Mouse (Mus musculus): ENCODE data around the gene App. TPM values are rescaled to one million over a fixed set of nuclear protein-coding genes. Genes with fewer than 3 reads are reported as not detected.

The App gene
- polyA plus RNA-seq, 1 experiment: 207 TPM

DNA sequence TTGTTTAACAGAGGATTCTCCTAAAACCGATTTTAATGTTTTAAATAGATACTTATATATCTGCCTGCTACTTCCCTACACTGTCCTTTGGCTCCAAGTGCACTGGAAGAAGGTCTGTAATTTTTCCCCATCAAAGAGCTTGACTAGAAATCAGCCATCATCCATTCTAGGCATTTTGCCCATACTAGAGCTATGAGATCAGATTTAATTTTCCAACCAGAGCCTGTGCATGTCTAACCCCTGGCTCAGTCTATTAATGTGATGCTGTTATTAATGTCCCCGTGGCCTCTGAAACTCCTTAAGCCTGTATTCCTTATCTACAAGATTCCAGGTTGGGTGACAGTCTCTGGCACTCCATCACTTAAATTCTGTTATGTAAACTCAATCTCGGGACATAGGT lies 190.1 kb downstream of the App start:
- peaks cover 5% of the 10 kb centered on the region for H3K36me3 ChIP-seq (ENCODE audit: control insufficient read depth, insufficient read depth)
- H3ac ChIP-seq (ENCODE audit: control insufficient read depth, insufficient read length): no peak overlapping the region
- no peak overlapping the region for H3K4me2 ChIP-seq (ENCODE audit: low read depth)
- TF ChIP-seq TCF3 (IDR thresholded peaks at IDR 0.05; ENCODE audit: insufficient read length, low read depth) (no peak), USF1 (IDR thresholded peaks at IDR 0.05; ENCODE audit: low read depth) (no peak), E2F4 (IDR thresholded peaks at IDR 0.05; ENCODE audit: insufficient read depth) (no peak)
- H3K79me2 ChIP-seq (ENCODE audit: control insufficient read depth, insufficient read depth): no peaks in the 10 kb centered on the region
- H3K4me3 ChIP-seq: no peak overlapping the region
- H3K27me3 ChIP-seq (ENCODE audit: control insufficient read depth, insufficient read depth, insufficient read length): no peaks in the 10 kb centered on the region

DNA sequence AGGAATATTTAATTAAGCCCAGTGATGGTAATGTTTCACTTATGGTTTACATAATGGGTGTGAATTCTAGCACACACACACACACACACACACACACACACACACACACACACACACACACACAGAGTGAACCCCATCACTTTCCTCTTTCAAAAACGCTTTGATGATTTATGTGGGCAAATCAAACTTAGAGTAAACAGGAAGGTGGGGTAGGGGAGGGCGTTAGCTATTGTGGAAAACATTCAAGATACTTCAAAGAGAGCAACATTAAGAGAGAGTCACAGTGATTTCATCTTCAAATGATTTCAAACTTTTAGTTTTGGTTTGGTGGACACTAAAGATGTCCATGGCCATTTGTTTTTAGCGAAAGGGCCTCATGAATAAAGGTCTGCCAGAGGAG lies 191.0 kb downstream of the App start:
- no peak overlapping the region for H3K4me3 ChIP-seq
- TF ChIP-seq USF1 (IDR thresholded peaks at IDR 0.05; ENCODE audit: low read depth): no peak
- H3K27me3 ChIP-seq (ENCODE audit: control insufficient read depth, insufficient read depth, insufficient read length): no peaks in the 10 kb centered on the region
- no peak overlapping the region for H3ac ChIP-seq (ENCODE audit: control insufficient read depth, insufficient read length)
- H3K4me2 ChIP-seq (ENCODE audit: low read depth): no peak overlapping the region
- H3K36me3 ChIP-seq (ENCODE audit: control insufficient read depth, insufficient read depth): peaks cover 8% of the 10 kb centered on the region
- no peaks in the 10 kb centered on the region for H3K79me2 ChIP-seq (ENCODE audit: control insufficient read depth, insufficient read depth)

DNA sequence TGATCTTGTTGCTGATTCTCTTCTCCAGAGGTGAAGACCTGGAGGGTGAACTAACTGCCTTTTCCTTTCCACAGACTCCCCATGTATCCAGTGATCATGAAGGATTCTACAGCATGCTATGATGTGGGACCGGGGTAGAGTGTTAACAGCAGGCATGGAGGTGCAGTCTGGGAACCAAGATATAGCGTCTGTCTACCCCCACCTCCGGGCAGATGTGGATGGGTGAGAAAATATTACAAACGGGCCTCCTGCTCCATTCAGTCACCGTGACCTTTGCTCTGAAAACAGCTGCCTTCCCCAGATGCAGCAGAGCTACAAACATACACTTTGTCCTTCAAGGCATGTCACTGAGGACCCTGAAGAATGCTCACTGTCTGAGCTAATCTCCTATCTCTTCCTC lies 195.0 kb downstream of the App start:
- no peaks in the 10 kb centered on the region for H3K27me3 ChIP-seq (ENCODE audit: control insufficient read depth, insufficient read depth, insufficient read length)
- no peak overlapping the region for H3K4me3 ChIP-seq
- no peaks in the 10 kb centered on the region for H3K79me2 ChIP-seq (ENCODE audit: control insufficient read depth, insufficient read depth)
- no peak for TF ChIP-seq E2F4 (IDR thresholded peaks at IDR 0.05; ENCODE audit: insufficient read depth)
- no peak for TF ChIP-seq MYOD1 (IDR thresholded peaks at IDR 0.05; ENCODE audit: control insufficient read depth in 1 of 3, insufficient read length in 2 of 3, low read depth in 2 of 3)
- no peak for TF ChIP-seq POLR2A (IDR thresholded peaks at IDR 0.05; ENCODE audit: insufficient read length, low read depth)
- no peak for TF ChIP-seq SRF (IDR thresholded peaks at IDR 0.05; ENCODE audit: control insufficient read depth, insufficient read length, low read depth)
- no peak for TF ChIP-seq POLR2AphosphoS2 (IDR thresholded peaks at IDR 0.05; ENCODE audit: insufficient read length, low read depth)
- TF ChIP-seq REST (IDR thresholded peaks at IDR 0.05; ENCODE audit: insufficient read depth, insufficient read length): no peak
- no peak for TF ChIP-seq MAX (IDR thresholded peaks at IDR 0.05; ENCODE audit: low read depth)
- TF ChIP-seq MYOG (IDR thresholded peaks at IDR 0.05; ENCODE audit: control insufficient read depth in 1 of 3, insufficient read depth in 1 of 3, insufficient read length in 2 of 3, low read depth in 2 of 3): no peak
- TF ChIP-seq TCF3 (IDR thresholded peaks at IDR 0.05; ENCODE audit: insufficient read length, low read depth): no peak
- TF ChIP-seq USF1 (IDR thresholded peaks at IDR 0.05; ENCODE audit: low read depth): no peak
- no peak for TF ChIP-seq TCF12 (IDR thresholded peaks at IDR 0.05; ENCODE audit: insufficient read depth, poor library complexity, severe bottlenecking)
- TF ChIP-seq CEBPB (IDR thresholded peaks at IDR 0.05; ENCODE audit: insufficient read depth, poor library complexity, severe bottlenecking): no peak
- H3ac ChIP-seq (ENCODE audit: control insufficient read depth, insufficient read length): no peak overlapping the region
- H3K36me3 ChIP-seq (ENCODE audit: control insufficient read depth, insufficient read depth): peaks cover 13% of the 10 kb centered on the region
- H3K4me2 ChIP-seq (ENCODE audit: low read depth): no peak overlapping the region

DNA sequence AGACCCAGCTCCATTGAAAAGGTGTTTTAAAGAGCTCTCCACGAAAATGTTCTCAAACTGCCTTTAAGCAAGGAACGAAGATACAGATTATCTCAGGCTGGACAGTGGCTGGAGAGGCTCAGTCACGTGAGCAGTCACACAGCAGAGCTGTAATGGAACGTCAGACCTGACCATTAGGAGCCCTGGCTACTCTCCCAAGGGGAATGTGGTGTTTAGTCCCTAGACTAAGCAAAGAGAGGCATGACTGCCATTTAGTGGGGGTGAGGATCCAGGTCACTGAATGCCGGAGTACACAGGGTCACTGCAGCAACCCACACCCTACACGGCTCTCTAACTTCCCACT lies 199.4 kb downstream of the App start:
- TF ChIP-seq USF1 (IDR thresholded peaks at IDR 0.05; ENCODE audit: low read depth): no peak
- no peak for TF ChIP-seq TCF12 (IDR thresholded peaks at IDR 0.05; ENCODE audit: insufficient read depth, poor library complexity, severe bottlenecking)
- no peak for TF ChIP-seq MYOD1 (IDR thresholded peaks at IDR 0.05; ENCODE audit: control insufficient read depth in 1 of 3, insufficient read length in 2 of 3, low read depth in 2 of 3)
- no peak for TF ChIP-seq TCF3 (IDR thresholded peaks at IDR 0.05; ENCODE audit: insufficient read length, low read depth)
- TF ChIP-seq MAX (IDR thresholded peaks at IDR 0.05; ENCODE audit: low read depth): no peak
- no peak for TF ChIP-seq E2F4 (IDR thresholded peaks at IDR 0.05; ENCODE audit: insufficient read depth)
- TF ChIP-seq REST (IDR thresholded peaks at IDR 0.05; ENCODE audit: insufficient read depth, insufficient read length): no peak
- TF ChIP-seq POLR2A (IDR thresholded peaks at IDR 0.05; ENCODE audit: insufficient read length, low read depth): no peak
- TF ChIP-seq CEBPB (IDR thresholded peaks at IDR 0.05; ENCODE audit: insufficient read depth, poor library complexity, severe bottlenecking): no peak
- no peak for TF ChIP-seq POLR2AphosphoS2 (IDR thresholded peaks at IDR 0.05; ENCODE audit: insufficient read length, low read depth)
- TF ChIP-seq SRF (IDR thresholded peaks at IDR 0.05; ENCODE audit: control insufficient read depth, insufficient read length, low read depth): no peak
- no peak for TF ChIP-seq MYOG (IDR thresholded peaks at IDR 0.05; ENCODE audit: control insufficient read depth in 1 of 3, insufficient read depth in 1 of 3, insufficient read length in 2 of 3, low read depth in 2 of 3)
- Histone ChIP-seq H3K27me3 (ENCODE audit: control insufficient read depth, insufficient read depth, insufficient read length) (no peaks in the 10 kb centered on the region), H3K4me2 (ENCODE audit: low read depth) (no peak overlapping the region), H3K79me2 (ENCODE audit: control insufficient read depth, insufficient read depth) (no peaks in the 10 kb centered on the region), H3K36me3 (ENCODE audit: control insufficient read depth, insufficient read depth) (peaks cover 32% of the 10 kb centered on the region), H3ac (ENCODE audit: control insufficient read depth, insufficient read length) (no peak overlapping the region), H3K4me3 (no peak overlapping the region)

DNA sequence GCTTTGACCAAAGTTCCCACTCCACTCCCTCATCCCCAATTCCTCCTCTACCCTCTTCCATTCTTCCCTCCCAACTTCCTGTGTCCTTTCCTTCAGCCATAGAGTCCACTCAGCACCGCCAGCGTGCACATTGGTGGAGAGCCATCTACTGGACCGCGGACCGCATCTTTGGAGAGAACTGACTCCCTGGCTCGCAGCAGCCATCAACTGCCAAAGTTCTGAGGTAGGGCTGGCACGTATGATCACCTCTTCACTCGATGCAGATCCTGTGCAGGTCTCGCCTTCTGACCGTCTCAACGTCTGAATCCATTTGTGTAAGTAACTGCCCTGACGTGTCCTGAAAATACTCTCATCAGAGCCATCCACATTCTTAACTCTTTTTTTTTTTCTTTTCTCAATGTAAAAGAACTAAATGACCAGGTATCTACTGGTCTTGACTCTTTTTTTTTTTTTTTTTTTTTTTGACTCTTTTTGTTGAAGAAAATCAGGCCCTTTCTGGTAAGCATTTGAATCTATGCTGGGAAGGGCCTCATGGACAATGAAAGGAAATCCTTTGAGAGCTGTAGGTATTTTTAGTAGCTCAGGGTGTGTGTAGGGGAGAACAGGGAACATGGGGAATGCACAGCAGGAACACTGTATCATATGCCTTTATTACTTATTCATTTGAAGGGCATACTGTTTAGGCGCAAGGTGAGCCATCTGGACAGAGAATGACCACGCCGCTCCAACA lies 200.0 kb downstream of the App start:
- H3K4me2 ChIP-seq (ENCODE audit: low read depth): no peak overlapping the region

More for the DNA sequence above, 200.0 kb downstream of the App start:
- Histone ChIP-seq H3ac (ENCODE audit: control insufficient read depth, insufficient read length) (no peak overlapping the region), H3K36me3 (ENCODE audit: control insufficient read depth, insufficient read depth) (peaks cover 34% of the 10 kb centered on the region), H3K27me3 (ENCODE audit: control insufficient read depth, insufficient read depth, insufficient read length) (no peaks in the 10 kb centered on the region), H3K79me2 (ENCODE audit: control insufficient read depth, insufficient read depth) (no peaks in the 10 kb centered on the region), H3K4me3 (no peak overlapping the region)
- TF ChIP-seq E2F4 (IDR thresholded peaks at IDR 0.05; ENCODE audit: insufficient read depth): no peak
- TF ChIP-seq TCF3 (IDR thresholded peaks at IDR 0.05; ENCODE audit: insufficient read length, low read depth): no peak
- no peak for TF ChIP-seq CEBPB (IDR thresholded peaks at IDR 0.05; ENCODE audit: insufficient read depth, poor library complexity, severe bottlenecking)

All from myocyte (in vitro differentiated cells).